Comparison of ENCODE assay signal across 8 mouse cellular contexts in the genomic region with DNA sequence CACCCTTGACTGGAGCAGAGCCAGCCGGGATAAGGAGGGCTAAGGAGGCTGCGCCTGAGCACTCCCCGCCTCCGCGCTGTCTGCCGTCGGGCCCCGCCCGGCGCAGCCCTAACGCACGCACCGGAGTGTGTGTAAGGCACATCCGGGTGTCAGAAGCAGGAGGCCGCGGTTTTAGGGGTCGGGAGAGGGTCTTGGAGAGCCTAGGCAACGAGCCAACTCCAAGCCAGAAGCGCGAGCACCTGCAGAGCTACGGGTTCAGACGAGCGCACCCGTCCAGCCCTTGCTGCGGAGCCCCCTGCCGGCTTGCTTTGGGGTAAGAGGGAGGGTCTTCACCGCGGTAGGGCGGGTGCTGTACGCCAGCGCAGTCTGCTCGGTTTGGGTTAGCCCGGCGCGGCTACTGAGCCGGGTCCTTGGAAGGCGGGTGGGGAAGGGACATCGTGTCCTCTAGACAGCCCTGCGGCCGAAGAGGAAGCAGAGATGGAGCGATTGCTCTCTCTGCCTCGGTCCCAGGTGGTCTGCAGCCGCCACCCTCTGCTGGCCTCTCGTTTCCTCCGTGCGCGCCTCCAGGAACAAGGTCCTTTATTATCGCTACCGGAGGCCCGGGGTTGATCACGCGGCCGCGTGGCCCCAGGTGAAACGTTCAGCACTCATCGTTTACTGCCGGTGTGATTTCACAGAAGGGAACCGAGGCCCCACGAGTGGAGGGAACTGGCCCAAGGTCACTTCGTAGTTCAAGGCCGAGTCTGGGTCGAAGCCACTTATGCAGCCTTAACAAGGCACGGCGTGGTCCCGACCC. TPM values are rescaled to one million over a fixed set of nuclear protein-coding genes. Genes with fewer than 3 reads are reported as not detected.
DNase-seq lines count a peak whose midpoint lies in the region; ATAC-seq and TF ChIP-seq lines count a peak whose summit lies in the region.

No protein-coding gene starts in this region.

- H3K36me3 ChIP-seq in embryonic facial prominence, embryonic 13.5 days, result no peaks in the 10 kb centered on the region

- H3K4me2 ChIP-seq in embryonic facial prominence, embryonic 13.5 days, result peak overlapping the region; percentile 94

- WGBS in embryonic facial prominence, embryonic 13.5 days, result under 1% methylated on average over 65 of the region's 65 CpGs
- WGBS in lung, adult 2 months, result under 1% methylated on average over 65 of the region's 65 CpGs
- WGBS in olfactory bulb, adult 2 months, result under 1% methylated on average over 65 of the region's 65 CpGs

- peak overlapping the region; percentile 73 for H3K9ac ChIP-seq in embryonic facial prominence, embryonic 13.5 days

- peaks cover 23% of the 10 kb centered on the region; the same call in 1 of the 2 replicates for H3K4me1 ChIP-seq in embryonic facial prominence, embryonic 13.5 days
- H3K4me1 ChIP-seq in lung, adult 2 months (ENCODE audit: control insufficient read depth, insufficient read depth, low read length), result peaks cover 4% of the 10 kb centered on the region
- H3K4me1 ChIP-seq in olfactory bulb, adult 2 months (ENCODE audit: control insufficient read depth, insufficient read depth, low read length), result peaks cover 20% of the 10 kb centered on the region

- H3K27me3 ChIP-seq in embryonic facial prominence, embryonic 13.5 days, result peaks cover 22% of the 10 kb centered on the region

- ATAC-seq in embryonic facial prominence, embryonic 13.5 days (ENCODE audit: insufficient number of reproducible peaks, insufficient read depth, low FRiP score, low TSS enrichment, low read depth), result peak; percentile 35; the same call in 1 of the 2 replicates

- intact Hi-C loops in heart, postnatal 36 days (cut with DNase I), result no loop called here

- TF ChIP-seq POLR2A in lung, adult 2 months (IDR thresholded peaks at IDR 0.05; ENCODE audit: borderline replicate concordance, extremely low read depth, low read depth, low read length), result no peak
- peak; percentile 70 for TF ChIP-seq POLR2A in olfactory bulb, adult 2 months (IDR thresholded peaks at IDR 0.05; ENCODE audit: insufficient read depth, low read depth, low read length)

- TF ChIP-seq CTCF in lung, adult 2 months (IDR thresholded peaks at IDR 0.05; ENCODE audit: insufficient read depth, low read length), result no peak
- no peak for TF ChIP-seq CTCF in olfactory bulb, adult 2 months (IDR thresholded peaks at IDR 0.05; ENCODE audit: insufficient read depth, low read depth, low read length)

- peak; percentile 83 for DNase-seq in CD4-positive, CD25-positive, alpha-beta regulatory T cell, adult 2 months (ENCODE audit: low read depth, low spot score)
- DNase-seq in adrenal gland, postnatal 25 days, result peak; percentile 33
- peak; percentile 15 to 27 for DNase-seq in heart, postnatal 36 days
- peak; percentile 59 for DNase-seq in layer of hippocampus, adult 9-10 months (ENCODE audit: low spot score)
- DNase-seq in lung, adult 2 months, result peak; percentile 31
- DNase-seq in thymus, postnatal 0 days (ENCODE audit: low spot score), result peak; percentile 85

- peak overlapping the region; percentile 80 for H3K27ac ChIP-seq in embryonic facial prominence, embryonic 13.5 days
- peak overlapping the region; percentile 74 for H3K27ac ChIP-seq in olfactory bulb, adult 2 months (ENCODE audit: insufficient read depth, low read depth, low read length)

- H3K9me3 ChIP-seq in embryonic facial prominence, embryonic 13.5 days, result no peaks in the 10 kb centered on the region

- peak overlapping the region; percentile 65 for H3K4me3 ChIP-seq in embryonic facial prominence, embryonic 13.5 days
- peak overlapping the region; percentile 49 for H3K4me3 ChIP-seq in lung, adult 2 months (replicated peaks; ENCODE audit: extremely low read depth, low read depth, low read length)
- peak overlapping the region; percentile 70 for H3K4me3 ChIP-seq in olfactory bulb, adult 2 months (ENCODE audit: insufficient read depth, low read depth, low read length)

RNA-seq across cellular contexts. Expression of a gene that starts 6.8 kb away (rescaled TPM):
- 11.9 and 15.6 TPM in 2 replicates for total RNA-seq in adrenal gland, postnatal 25 days (2021)
- 23.7 and 31.9 TPM in 2 replicates for polyA plus RNA-seq in embryonic facial prominence, embryonic 13.5 days (2015; fragmentation: Nextera tagmentation; extraction: Ambion mirVana)
- 10 to 100 TPM in 1 of 2 experiments, 1 to 10 TPM in 1; 7.0 to 42.5 TPM for total RNA-seq in heart, postnatal 36 days (2021)
- polyA plus RNA-seq in lung, adult 2 months (2012; rRNA removed), result 5.7 and 10.2 TPM in 2 replicates
- polyA plus RNA-seq in olfactory bulb, adult 2 months (2012; ENCODE audit: insufficient read depth, insufficient read length, low replicate concordance, missing spikeins), result not detected in 2 replicates
- 76.1 and 78.6 TPM in 2 replicates for polyA plus RNA-seq in thymus, postnatal 0 days (2015; fragmentation: Nextera tagmentation; extraction: Ambion mirVana)

Comparison
In these comparisons a context has a peak if more than half of its experiments do, and no peak if none do; other contexts are left out.
1. Peak in every context shown above with its lines: DNase-seq, ATAC-seq, H3K4me3 ChIP-seq and H3K27ac ChIP-seq.
2. DNase-seq: peak in every context shown above with its lines; median percentile 85 in thymus, postnatal 0 days; 83 in CD4-positive, CD25-positive, alpha-beta regulatory T cell, adult 2 months; 59 in layer of hippocampus, adult 9-10 months; 33 in adrenal gland, postnatal 25 days; 31 in lung, adult 2 months; 21 in heart, postnatal 36 days.